Mouse (Mus musculus) layer of hippocampus, adult 2 months (tissue): ENCODE measurements around the gene Zscan29. TPM values are rescaled to one million over a fixed set of nuclear protein-coding genes. Genes with fewer than 3 reads are reported as not detected.
"Not testable (repeated sequence)": the region's sequence is repeated elsewhere in the genome, so short reads cannot be mapped to it uniquely, and the experiment has no call there.

Experiments
- DNase-seq, 2 experiments: peaks; one replicate each; pipeline ENCODE4 v3.0.0; 2022; ENCODE audit warnings: low spot score in 2 of 2
- H3K27ac ChIP-seq: fragments of 200-600 bp; 2 replicates; pipeline ENCODE4 v1.8.1; 2022
- H3K4me3 ChIP-seq: fragments of 200-600 bp; 2 replicates; pipeline ENCODE4 v1.8.1; 2022; ENCODE audit warnings: mild to moderate bottlenecking
- CTCF ChIP-seq: fragments of 200-600 bp; conservative IDR thresholded peaks from 2 replicates; pipeline ENCODE4 v1.8.1; 2022; ENCODE audit warnings: antibody characterized with exemption, mild to moderate bottlenecking, moderate library complexity
- total RNA-seq, 2 experiments: library from RNA; stranded (reverse); gene quantifications; 2 replicates each; pipeline ENCODE4 v1.2.3; 2021

Gene Zscan29
- total RNA-seq, 2 experiments from 2014 or later, result 5.0 to 6.6 TPM

GRCm38 (mm10) chr2:121169173-121169572 is 1.8 kb downstream of the Zscan29 start:
- Histone ChIP-seq H3K27ac (no peak overlapping the region), H3K4me3 (peak overlapping the region; percentile 99; the same call in 1 of the 2 replicates)
- no peak for DNase-seq
- TF ChIP-seq CTCF, result no peak

DNA sequence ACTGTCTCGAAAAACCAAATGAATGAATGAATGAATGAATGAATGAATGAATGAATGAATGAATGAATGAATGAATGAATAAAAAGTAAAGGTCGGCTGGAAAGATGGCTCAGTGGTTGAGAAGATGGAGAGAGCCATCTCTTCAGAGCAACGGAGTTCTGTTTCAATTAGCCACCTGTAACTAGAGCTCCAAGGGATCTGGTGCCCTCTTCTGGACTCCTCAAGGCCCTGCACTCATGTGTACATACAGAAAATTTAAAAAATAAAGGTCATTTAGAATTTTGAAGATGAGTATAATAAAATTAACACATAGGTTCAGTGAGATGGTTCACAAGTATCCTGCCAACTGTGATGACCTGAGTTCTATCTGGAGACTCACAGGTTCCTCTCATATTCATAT is 17.8 kb downstream of the Zscan29 start:
- no peak for DNase-seq
- Histone ChIP-seq H3K4me3 (no peak overlapping the region), H3K27ac (no peak overlapping the region)
- peak; percentile 59 for TF ChIP-seq CTCF

DNA sequence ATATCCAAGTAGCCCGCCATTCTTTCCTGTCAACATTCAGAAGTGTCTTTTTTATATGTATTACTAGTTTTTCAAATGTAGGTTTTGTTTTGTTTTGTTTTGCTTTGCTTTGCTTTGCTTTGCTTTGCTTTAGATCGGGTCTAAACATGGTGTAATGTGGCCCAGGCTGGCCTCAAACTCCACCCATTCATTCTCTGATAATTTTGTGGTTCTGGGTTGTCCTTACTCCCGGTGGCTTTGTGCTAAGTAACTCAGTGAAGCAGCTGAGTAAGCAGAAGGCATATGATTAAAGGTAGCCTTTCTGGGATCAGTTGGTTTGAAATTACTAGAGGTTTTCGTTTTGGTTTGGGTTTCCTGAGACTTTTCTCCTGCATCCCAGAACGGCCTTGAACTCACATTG is 21.2 kb downstream of the Zscan29 start:
- no peak for TF ChIP-seq CTCF
- H3K27ac ChIP-seq, result no peak overlapping the region
- DNase-seq, result no peak
- no peak overlapping the region for H3K4me3 ChIP-seq

GRCm38 (mm10) chr2:121142415-121142814 is 28.5 kb downstream of the Zscan29 start:
- H3K4me3 ChIP-seq, result no peak overlapping the region
- no peak for TF ChIP-seq CTCF
- DNase-seq, result no peak
- H3K27ac ChIP-seq, result no peak overlapping the region

- Histone ChIP-seq H3K4me3 (peak overlapping the region; percentile 68), H3K27ac (peak overlapping the region; percentile 99)
- no peak for DNase-seq
- TF ChIP-seq CTCF, result no peak
Observed at GRCm38 (mm10) chr2:121141216-121142035, 29.5 kb downstream of the Zscan29 start.

GRCm38 (mm10) chr2:121140018-121140882 is 30.7 kb downstream of the Zscan29 start, which contains the start of the genes Adal and Lcmt2:
Gene Adal, plus strand, starts transcription at chr2:121140428.
Gene Lcmt2, minus strand, starts transcription at chr2:121140653.
- TF ChIP-seq CTCF, result no peak
- peak within 1 kb of the TSS; percentile 68 for H3K4me3 ChIP-seq
- peak; percentile 88 to 90 for DNase-seq
- H3K27ac ChIP-seq, result peak within 1 kb of the TSS; percentile 99

DNA sequence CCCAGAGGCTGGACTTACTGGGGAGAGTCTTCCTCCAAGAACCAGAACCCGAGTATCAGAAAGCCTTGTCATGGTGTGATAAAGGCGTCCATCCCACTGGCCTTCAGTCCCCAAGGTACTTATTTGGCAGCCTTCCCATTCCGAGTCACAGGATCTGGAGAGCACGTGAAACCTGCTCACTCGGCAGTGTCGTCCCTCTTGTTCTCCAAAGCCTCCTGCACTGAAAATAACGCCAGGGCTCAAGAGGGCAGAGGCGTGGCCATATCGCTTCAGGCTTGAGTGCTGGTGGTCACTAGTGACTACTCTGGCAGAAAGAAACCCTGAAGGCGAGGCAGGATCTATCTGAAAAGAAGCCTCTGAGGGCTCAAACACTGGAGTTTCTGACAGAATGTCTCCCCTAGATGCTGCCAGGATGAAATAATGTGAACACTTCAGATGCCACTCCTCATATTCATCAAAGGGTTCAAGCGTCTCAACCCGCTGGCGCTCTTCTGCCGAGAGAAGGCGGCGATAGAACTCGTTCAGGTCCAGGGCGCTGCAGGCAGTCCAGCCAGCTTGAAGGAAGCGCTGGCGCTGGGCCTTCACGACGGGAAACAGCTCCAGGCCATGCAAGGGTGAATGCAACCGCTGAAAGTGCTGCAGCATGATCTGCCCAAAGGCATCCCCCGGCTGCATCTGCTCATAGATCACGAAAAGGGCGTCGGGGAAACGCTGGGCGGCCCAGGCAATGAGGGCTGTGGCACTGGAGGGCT is 31.5 kb downstream of the Zscan29 start:
- peak overlapping the region; percentile 99 for H3K27ac ChIP-seq
- peak overlapping the region; percentile 68 for H3K4me3 ChIP-seq
- DNase-seq, result peak in 1 of 2 experiments; percentile 7
- TF ChIP-seq CTCF, result no peak

DNA sequence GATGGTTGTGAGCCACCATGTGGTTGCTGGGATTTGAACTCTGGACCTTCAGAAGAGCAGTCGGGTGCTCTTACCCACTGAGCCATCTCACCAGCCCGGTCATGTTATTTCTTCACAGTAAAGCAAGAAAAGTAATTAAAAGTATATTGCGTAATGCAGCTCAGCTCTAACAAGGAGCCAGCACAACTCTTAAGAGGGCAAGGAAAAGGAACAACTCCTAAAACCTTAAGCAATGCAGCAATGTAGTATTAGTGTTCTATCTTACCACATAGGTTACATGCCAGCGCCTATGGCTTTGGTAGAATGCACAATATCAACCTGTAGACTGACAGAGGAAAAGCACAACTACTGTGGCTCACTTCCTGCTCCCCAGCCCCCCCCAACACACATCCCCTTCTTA is 33.6 kb downstream of the Zscan29 start:
- no peak for DNase-seq
- no peak overlapping the region for H3K27ac ChIP-seq
- no peak overlapping the region for H3K4me3 ChIP-seq
- TF ChIP-seq CTCF, result no peak; the same call in 1 of the 2 replicates

GRCm38 (mm10) chr2:121132822-121133221 is 38.1 kb downstream of the Zscan29 start:
- TF ChIP-seq CTCF, result no peak
- H3K27ac ChIP-seq, result no peak overlapping the region
- H3K4me3 ChIP-seq, result no peak overlapping the region
- DNase-seq, result no peak

- Histone ChIP-seq H3K27ac (no peak overlapping the region), H3K4me3 (no peak overlapping the region)
- no peak for TF ChIP-seq CTCF
- DNase-seq, result no peak
Observed at GRCm38 (mm10) chr2:121128865-121129620, 41.9 kb downstream of the Zscan29 start.

- TF ChIP-seq CTCF, result no peak
- DNase-seq, result no peak
- Histone ChIP-seq H3K4me3 (no peak overlapping the region), H3K27ac (no peak overlapping the region)
Observed at GRCm38 (mm10) chr2:121127536-121127935, 43.4 kb downstream of the Zscan29 start.

DNA sequence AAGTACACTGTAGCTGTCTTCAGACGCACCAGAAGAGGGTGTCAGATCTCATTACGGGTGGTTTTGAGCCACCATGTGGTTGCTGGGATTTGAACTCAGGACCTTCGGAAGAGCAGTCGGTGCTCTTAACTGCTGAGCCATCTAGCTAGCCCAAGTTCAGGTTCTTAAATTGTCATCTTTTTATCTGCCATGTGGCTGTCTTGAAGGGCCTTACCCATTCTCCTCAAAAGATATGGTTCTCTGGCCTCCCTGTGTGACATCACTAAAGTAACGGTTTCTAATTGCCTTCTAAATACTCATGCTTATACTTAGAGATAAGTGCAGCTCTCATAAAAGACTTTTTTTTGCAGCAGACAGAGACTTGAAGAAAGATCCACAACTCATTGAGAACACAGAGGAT is 44.6 kb downstream of the Zscan29 start:
- not testable (repeated sequence) for H3K4me3 ChIP-seq, H3K27ac ChIP-seq, DNase-seq
